Mouse (Mus musculus): Measurements from ENCODE around the gene Smndc1.
"Not testable (repeated sequence)": the region's sequence is repeated elsewhere in the genome, so short reads cannot be mapped to it uniquely, and the experiment has no call there.

DNA sequence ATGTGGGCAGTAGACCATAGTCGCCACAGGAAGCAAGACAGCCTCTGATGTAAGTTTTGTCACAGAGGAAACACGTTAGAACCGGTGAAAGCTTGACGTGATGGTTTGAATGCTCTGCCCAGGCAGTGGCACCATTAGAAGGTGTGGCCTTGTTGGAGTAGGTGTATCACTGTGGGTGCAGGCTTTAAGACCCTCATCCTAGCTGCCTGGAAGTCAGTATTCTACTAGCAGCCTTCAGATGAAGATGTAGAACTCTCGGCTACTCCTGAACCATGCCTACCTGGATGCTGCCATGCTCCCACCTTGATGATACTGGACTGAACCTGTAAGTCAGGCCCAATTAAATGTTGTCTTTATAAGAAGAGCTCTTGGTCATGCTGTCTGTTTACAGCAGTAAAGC lies 5.4 kb upstream of the Smndc1 start:
- TF ChIP-seq CTCF (conservative IDR thresholded peaks at IDR 0.05; ENCODE audit: insufficient read depth, insufficient read length, low read depth, low read length); POLR2A (IDR thresholded peaks at IDR 0.05; ENCODE audit: low read depth, low read length): not testable (repeated sequence)
